Mouse (Mus musculus) left cerebral cortex, postnatal 10 days (tissue): ENCODE data around the gene Ghr. TPM values are rescaled to one million over a fixed set of nuclear protein-coding genes. Genes with fewer than 3 reads are reported as not detected.

Experiments
- DNase-seq, 2 experiments: peaks; one replicate each; pipeline ENCODE4 v3.0.0; 2021 to 2022; ENCODE audit warnings: low spot score in 2 of 2, mixed read lengths in 1 of 2; ENCODE audit errors: extremely low spot score in 1 of 2
- intact Hi-C: fragments of 180-260 bp; cut with DNase I; formaldehyde crosslinking; loops from one replicate; pipeline ENCODE4 v1.15.1; 2025
- total RNA-seq, 2 experiments: library from RNA; stranded (reverse); gene quantifications; 2 replicates each; pipeline ENCODE4 v1.2.3; 2021

Ghr gene
- 10 to 100 TPM; 11.4 to 12.0 TPM for total RNA-seq

- intact Hi-C loops: loop anchor here (5.0 to 10.0 kb wide), 4 partner anchors 131 to 378 kb away; no protein-coding TSS in a partner anchor
- peak; percentile 86 to 92 for DNase-seq
Observed at GRCm38 (mm10) chr15:3582807-3583636, at the start of gene Ghr. TSS of gene Ghr (minus strand) at chr15:3583492.

GRCm38 (mm10) chr15:3622746-3623145 lies 39.5 kb upstream of the Ghr start:
- intact Hi-C loops: no loop called here
- DNase-seq: no peak

- intact Hi-C loops: no loop called here
- no peak for DNase-seq
Observed at GRCm38 (mm10) chr15:3620368-3620767, 37.1 kb upstream of the Ghr start.

GRCm38 (mm10) chr15:3618311-3618710 lies 35.0 kb upstream of the Ghr start:
- no peak for DNase-seq
- intact Hi-C loops: no loop called here

GRCm38 (mm10) chr15:3611961-3612360 lies 28.7 kb upstream of the Ghr start:
- intact Hi-C loops: no loop called here
- DNase-seq: no peak

- intact Hi-C loops: no loop called here
- no peak for DNase-seq
Observed at GRCm38 (mm10) chr15:3607951-3608350, 24.7 kb upstream of the Ghr start.

- intact Hi-C loops: no loop called here
- DNase-seq: no peak
Observed at GRCm38 (mm10) chr15:3602098-3602486, 18.8 kb upstream of the Ghr start.

GRCm38 (mm10) chr15:3601422-3602097 lies 18.3 kb upstream of the Ghr start:
- no peak for DNase-seq
- intact Hi-C loops: no loop called here

- intact Hi-C loops: loop anchor here (10.0 kb wide), 2 partner anchors 293 to 383 kb away; no protein-coding TSS in a partner anchor
- DNase-seq: no peak
Observed at GRCm38 (mm10) chr15:3587879-3588278, 4.6 kb upstream of the Ghr start.

GRCm38 (mm10) chr15:3584361-3584760 lies 1.1 kb upstream of the Ghr start:
- DNase-seq: no peak
- intact Hi-C loops: loop anchor here (5.0 to 10.0 kb wide), 4 partner anchors 132 to 380 kb away; no protein-coding TSS in a partner anchor

GRCm38 (mm10) chr15:3581861-3582806 lies 1.2 kb downstream of the Ghr start:
- DNase-seq: peak; percentile 27 to 74
- intact Hi-C loops: loop anchor here (5.0 to 10.0 kb wide), 4 partner anchors 130 to 377 kb away; no protein-coding TSS in a partner anchor

- no peak for DNase-seq
- intact Hi-C loops: loop anchor here (5.0 to 10.0 kb wide), 4 partner anchors 129 to 377 kb away; no protein-coding TSS in a partner anchor
Observed at GRCm38 (mm10) chr15:3581337-3581736, 2.0 kb downstream of the Ghr start.

- no peak for DNase-seq
- intact Hi-C loops: loop anchor here (5.0 to 10.0 kb wide), 4 partner anchors 128 to 375 kb away; no protein-coding TSS in a partner anchor
Observed at GRCm38 (mm10) chr15:3580216-3580615, 3.1 kb downstream of the Ghr start.

GRCm38 (mm10) chr15:3578286-3578980 lies 4.9 kb downstream of the Ghr start:
- DNase-seq: no peak
- intact Hi-C loops: no loop called here

GRCm38 (mm10) chr15:3569178-3569903 lies 14.0 kb downstream of the Ghr start:
- intact Hi-C loops: no loop called here
- DNase-seq: no peak

GRCm38 (mm10) chr15:3564570-3564969 lies 18.7 kb downstream of the Ghr start:
- no peak for DNase-seq
- intact Hi-C loops: no loop called here

GRCm38 (mm10) chr15:3563929-3564516 lies 19.3 kb downstream of the Ghr start:
- intact Hi-C loops: no loop called here
- DNase-seq: no peak
